Mouse (Mus musculus) layer of hippocampus, postnatal 14 days (tissue): ENCODE measurements at regions not wholly inside any gene's neighbourhood (a gene's known extent, or its start where the extent isn't known, plus 50 kb on each side); places are given as distances from the start of the nearest gene placed in this dataset.
A peak's percentile ranks its signal among the peaks of the same experiment; 100 is the strongest.

Experiments
- DNase-seq, 2 experiments: peaks; one replicate each; pipeline ENCODE4 v3.0.0; 2021 to 2022; ENCODE audit warnings: low spot score in 2 of 2, mixed read lengths in 1 of 2

DNA sequence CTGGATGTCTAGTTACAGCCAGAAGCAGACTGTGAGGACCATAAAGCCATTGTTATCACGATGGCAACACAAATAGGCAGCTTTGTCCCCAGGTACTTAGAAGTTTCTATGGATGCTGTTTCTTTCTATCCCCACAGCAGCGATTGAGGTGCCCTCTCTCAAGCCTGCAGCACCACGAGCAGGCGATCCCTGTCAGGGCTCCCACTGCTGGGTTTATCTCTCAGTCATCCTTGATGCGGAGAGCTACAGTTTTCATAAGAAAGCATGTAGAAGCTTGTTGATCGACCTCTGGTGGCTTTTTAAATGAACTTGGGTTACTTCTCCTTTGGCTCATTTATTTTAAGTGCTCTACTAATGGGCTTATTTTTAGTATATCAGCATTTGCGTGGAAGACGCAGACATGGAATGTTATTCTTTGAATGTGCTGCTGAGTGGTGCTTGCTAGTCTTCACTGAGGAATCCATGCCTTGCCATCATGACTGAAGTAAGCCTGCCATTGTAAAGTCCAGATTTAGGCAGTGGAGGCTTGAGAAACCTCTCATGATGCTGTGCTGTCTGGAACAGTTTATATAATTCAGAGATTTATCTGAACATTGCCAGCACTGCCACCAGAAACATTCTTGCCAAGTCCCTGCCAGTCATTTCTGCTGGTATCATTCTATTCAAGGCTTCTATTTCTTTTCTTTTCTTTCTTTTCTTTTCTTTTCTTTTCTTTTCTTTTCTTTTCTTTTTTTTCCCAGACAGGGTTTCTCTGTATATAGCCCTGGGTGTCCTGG, 161.0 kb downstream of the Cxcl12 start:
- no peak for DNase-seq

DNA sequence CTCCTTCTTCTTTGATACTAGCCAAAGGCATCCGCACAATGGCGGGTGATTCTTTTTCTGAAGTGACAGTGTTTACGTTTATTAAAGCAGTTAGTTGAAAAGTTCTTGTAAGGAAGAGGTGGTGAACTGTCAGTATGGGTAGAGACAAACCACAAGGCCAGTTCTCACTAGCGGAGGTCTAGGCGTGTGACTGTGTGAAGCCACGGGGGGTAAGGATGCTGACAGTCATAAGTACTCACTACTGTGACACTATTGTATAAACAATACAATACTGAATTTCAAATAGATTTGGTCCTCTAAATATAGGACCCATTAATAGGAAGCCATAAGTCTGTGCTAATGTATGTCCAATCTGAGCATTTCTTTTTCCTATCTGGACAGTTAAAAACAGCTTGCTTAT, 161.9 kb downstream of the Cxcl12 start:
- no peak for DNase-seq

DNA sequence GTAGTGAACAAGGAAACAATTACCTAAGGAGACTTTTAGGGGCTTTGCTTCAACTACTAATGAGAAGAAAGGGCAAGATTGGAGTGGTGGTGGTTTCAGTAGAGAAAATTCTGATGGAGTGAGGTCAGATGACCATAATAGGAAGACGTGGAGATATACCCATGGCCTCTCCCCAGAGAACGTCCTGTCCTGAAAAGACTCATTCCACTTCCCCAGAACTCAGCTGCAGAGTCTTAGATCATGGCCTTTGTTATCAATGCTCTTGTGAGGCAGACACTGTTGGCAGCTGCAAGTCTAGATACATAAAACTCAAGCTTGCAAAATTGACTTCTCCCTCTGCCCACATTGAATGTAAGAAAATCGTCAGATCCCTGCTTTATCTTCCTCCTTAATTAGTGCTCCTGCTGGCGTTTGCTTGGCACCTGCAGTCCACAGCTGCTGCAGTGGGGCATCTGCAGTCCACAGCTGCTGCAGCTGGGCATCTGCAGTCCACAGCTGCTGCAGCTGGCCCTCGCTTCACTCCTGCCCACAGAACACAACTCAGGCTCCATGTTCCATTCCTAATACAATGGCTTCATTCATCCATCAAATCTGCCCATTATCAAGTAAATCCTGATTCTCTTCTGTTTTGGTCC, 162.5 kb downstream of the Cxcl12 start:
- DNase-seq = no peak

DNA sequence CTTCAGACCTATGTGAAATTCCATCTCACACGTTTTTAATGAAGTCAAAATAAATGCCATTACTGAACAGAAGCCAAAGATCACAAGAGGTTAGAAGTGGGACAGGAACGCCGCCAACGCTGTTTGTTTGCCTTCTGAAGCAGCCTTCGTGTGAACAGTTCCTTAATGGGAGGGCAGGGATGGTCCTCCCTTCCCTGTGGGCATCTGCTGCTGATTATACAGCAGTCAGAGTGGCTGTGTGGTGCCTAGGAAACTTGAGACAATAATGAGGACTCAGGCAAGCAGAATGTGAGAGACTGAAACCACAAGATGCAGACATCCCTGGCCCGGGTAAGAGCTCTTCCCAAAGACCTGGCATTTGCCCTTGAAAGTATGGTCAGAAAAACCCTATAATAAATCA, 164.3 kb downstream of the Cxcl12 start:
- no peak for DNase-seq

DNA sequence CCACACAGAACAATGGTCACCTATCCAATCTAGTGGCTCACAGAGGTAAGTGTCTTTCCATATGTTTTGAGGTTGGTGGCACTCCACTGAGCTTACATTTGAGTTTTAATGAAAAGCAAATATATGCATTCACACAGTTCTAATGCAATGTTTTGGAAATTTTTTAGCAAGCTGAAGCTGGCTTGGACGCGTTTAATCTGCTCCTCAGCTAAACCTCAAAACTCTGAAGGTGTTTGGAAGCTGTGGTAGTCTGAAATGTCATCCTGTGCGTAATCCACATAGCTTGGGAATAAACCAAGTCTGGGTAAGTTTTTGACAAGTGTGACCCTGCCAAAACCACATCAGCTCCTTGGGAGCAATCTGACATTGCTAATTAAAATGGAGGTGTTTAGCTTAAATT, 173.8 kb downstream of the Cxcl12 start:
- DNase-seq = no peak

DNA sequence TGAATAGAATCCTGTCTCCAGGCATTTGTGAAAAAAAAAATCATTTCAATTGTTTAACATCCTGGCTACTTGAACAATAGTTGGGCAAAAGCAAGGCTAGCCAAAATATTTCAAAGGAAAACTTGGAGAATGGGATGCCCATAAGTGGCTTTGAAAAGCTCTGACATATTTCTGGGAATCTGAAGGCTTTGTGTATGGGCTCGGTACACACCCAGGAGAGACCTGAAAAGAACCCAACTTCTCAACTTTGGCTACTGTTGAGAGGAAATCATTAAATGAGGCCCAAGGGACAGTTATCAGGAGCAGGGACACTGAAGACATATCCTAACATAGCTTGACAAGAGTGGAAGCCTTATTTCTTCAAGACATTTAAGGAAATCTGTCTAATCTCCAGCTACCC, 179.0 kb downstream of the Cxcl12 start:
- no peak for DNase-seq

DNA sequence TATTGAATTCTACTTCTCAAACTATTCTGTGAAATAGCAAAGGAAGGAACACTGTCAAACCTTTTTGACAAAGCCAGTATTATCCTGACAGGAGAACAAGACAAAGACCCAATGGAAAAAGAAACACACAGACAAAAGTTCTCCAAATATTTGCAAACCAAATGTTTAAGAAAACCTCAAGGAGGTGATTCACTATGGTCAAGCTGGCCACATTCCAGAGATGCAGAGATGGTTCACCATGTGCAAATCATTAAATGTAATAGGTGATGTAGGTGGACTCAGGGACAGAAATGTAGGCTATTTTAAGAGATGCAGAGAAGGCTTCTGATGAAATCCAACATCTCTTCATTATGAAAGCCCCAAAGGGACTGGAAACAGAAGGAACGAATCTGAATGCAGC, 183.5 kb downstream of the Cxcl12 start:
- no peak for DNase-seq

DNA sequence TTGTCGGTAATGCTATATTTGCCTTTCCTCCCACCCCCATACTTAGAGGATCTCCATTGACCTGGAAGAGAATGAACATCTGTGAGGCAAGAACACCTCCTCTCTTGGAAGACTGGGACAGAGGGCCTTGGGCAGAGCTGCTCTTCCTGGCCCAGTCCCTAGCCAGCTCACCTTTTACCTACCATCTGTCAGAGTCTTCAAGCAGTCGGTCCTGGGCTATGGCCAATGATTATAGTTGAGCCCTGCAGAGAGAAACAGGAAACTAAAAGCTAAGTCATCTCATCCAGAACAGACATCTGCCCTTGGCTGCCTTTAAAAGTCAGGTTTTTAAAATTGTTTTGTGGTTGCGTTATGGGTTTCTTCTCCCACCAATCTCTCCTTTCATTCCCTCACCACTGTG, 184.8 kb downstream of the Cxcl12 start:
- no peak for DNase-seq

DNA sequence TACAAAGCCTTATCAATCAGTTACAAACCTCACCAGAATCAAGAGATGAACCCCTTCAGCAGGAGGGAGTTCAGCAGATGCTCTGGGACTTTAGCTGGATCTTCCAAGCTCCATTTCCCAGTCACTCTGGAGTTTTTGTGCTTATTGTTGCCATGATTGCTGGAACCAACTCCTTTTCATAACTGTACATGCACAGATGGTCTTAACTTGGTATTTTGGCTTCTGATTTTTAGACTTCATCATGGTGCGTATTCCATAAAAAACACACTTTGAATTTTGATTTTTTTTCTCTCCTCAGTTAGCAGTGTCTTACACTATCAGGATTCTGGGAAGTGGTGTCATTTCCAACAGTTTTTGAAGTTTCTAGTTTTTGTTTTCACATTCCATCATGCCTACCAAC, 187.8 kb downstream of the Cxcl12 start:
- peak; percentile 8 to 68 for DNase-seq

DNA sequence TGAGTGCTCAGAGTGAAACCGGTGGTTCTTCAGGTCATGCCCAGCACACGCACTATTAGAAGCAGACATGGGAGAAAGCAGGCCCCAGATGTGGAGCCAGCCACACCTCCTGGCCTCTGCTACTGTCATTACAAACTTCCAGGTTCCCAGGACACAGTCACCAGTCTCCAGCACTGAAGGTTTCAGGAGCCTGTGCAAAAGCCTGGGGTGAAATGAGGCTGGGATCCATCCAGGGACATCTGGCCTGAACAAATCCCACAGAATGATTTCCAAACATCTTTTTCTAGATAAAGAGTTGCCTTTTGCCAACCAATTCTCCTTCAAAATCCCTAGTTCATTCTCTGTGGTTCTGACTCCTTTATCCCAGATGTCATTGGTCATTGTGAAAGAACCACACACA, 191.1 kb downstream of the Cxcl12 start:
- DNase-seq = no peak

DNA sequence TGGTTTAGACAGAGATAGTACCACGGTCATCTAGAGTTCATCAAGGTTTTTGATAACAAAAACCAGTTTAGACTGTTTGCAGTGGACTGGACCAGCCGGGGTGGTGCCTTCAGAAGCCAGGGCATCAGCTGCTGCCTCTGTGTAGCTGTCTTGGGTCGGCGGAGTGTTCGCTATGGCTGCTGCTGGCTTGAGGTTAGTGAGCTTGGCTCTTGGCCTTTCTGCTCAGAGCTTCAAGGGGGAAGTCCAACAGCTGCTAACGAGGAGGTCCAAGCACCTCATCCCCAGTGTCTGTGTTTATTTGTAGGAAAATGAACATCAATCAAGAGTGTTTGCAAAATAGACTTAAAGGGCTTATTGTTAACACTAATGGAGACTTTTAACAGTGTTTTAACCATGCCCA, 198.2 kb downstream of the Cxcl12 start:
- no peak for DNase-seq

DNA sequence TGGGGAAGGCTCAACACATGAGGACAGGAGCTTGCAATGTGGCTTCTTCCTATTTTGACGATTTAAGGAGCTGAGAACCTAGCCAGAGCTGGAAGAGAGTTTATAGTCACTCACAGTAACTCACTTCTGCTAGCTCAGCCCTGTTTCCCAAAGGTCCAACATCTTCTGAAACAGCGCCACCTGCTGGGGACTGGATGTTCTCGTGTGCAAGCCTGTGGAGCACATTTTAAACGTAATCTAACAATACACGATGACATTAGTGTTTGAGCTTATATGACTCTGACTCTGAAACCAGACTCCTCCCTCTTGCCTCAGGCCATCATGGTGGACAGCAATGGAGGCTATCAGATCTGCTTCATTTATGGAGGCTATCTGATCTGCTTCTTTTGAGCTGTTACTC, 207.7 kb downstream of the Cxcl12 start:
- DNase-seq = no peak

DNA sequence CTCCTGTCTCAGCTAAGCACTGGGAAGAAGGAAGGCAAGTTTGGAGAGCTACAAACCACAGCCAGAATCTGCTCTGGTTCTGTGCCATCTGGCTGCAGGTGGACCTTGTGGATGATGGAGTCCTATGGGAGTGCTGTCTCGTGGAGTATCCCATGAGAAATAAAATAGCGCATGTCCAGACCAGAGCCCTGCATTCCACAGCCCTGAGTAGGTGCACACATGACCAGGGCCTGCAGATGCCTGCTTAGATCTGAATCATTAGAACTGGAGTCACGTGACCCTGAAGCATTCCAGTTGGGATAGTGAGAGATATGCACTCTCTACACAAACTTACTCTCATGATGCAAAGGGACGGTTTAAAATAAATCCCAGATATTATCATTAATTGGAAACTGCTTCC, 211.6 kb downstream of the Cxcl12 start:
- no peak for DNase-seq

DNA sequence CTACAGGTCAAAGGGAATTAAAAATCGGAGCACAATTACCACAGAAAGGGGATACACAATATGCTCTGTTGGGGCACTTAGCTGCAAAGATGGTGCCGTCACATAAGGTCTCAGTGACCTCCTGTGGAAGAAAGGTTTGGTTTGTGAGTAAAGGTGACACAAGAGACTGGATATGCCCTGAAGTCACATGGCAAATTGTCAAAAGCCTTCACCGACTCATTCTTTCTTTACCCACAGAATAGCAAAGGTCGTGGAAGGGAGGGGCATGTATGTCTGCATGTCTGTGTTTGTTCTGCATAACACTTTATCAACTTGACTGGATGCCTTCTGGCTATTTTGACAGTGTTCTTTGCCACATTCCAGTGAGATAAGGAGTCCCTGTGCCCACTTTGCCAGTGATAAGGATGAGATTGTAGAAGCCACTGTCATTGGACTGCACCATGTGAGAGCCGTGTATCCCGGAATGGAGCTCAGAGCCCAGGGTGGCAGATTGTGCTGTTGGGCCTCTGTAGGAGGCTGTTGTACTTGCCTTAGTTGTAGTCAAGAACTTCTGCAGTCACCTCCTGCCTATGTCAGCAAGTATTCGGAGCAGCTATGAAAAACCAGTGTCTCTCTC, 222.0 kb downstream of the Cxcl12 start:
- DNase-seq = no peak

DNA sequence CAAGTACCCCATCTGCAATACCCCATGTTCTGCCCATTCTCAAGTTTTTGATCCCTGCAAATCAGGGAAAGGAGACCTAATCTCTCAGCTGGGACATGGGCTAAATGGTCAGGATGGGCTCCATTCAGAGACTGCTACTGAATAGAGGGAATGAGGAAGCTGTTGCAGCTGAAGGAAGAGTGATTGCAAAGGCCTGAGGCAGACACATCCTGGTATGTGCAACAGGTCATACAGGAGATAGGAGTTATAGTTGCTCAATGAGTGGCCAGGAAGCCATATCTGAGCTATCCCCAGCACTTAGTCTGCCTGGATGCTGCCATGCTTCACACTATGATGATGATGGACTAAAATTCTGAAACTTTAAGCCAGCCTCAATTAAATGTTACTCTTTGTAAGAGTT, 225.1 kb downstream of the Cxcl12 start:
- no peak for DNase-seq

DNA sequence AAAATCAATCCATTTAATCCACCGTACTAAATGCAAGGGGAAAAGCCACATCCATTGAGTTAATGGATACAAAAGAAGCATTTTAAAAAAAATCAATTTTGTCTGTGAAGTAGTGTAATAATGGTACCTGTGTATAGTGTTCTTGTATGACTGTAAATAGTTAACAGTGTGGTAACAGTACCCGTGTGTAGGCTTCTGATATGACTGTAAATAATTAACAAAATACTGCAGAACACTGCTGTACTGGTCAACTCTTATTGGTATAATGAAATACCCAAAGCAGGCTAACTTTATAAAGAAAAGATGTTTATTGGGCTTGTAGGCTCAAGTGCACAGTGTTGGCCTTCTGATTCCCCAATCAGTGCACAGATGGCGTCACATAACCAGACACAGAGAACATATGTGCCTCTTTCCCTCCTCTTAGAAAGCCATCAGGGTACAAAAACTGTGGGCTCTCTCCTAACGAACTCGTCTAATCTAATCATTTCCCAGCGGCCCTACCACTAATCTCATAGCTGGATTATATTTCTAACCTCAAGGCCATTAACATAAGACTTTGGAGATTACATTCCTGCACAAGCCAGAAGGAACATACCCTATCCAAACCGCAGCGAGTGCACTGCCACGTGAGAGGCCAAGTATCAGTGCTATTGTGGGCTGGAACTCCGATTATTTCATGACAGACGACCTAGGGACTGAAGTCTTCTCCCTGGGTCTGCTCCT, 237.4 kb downstream of the Cxcl12 start:
- peak in 1 of 2 experiments; percentile 50 for DNase-seq

DNA sequence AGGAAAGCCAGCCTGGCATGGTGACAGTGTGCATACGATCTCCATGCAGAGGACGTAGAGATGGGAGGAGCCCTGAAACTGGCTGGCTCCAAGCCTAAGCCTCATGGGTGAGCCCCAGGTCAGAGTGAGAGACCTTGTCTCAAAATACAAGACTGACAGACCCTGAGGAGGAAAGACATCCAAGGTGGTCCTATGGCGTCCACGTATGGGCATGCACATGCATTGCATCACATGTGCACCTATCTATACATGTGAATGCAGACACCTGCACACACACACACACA, 237.9 kb downstream of the Cxcl12 start:
- DNase-seq = no peak

DNA sequence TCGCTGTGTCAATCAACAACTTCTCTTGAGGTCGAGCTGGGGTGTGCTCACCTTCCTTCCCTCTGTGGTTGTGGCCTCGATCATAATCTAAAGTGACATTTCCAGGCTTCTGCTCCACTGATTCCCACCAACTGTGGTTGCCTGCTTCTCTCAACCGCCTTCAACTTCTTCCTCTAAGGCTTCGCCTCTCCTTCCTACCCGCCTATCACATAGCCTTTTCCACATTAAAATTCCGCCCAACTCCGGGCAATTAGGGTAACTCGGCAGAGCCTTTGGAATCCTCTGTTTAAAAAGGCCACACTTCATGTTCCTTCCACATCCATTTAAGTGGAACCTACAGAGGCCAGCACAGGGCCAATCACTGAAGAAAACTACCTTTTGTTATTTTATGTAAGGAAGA, 238.4 kb downstream of the Cxcl12 start:
- no peak for DNase-seq

DNA sequence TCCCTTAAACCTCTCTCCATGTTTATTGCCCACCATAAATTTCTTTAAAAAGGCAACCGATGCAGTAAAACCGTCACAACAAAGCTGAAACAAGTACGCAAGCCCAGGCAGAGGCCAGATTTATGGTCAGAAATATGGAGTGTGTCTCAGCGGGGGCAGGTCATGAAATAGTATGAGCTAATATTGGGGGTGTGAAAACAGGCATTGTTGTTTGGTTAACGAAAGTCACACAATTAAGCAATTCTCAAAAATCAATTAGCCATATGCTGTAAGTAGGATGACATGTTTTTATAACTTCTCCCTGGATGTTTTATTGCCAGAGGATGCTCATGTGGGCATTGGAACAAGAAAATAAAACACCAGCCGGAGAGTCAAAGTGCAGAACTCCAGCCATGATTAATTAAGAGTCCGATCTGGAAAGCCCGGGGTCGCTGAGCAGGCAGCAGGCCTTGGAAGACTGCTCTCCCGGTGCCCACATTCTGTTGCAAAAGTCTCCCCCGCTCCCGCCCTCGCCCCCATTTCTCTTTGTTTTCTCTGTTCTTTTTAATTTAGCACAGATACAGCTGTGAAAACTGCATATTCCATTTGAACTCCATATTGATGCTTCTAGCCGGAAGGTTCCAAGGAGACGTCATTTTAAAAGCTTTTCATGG, 239.0 kb downstream of the Cxcl12 start:
- DNase-seq = no peak

DNA sequence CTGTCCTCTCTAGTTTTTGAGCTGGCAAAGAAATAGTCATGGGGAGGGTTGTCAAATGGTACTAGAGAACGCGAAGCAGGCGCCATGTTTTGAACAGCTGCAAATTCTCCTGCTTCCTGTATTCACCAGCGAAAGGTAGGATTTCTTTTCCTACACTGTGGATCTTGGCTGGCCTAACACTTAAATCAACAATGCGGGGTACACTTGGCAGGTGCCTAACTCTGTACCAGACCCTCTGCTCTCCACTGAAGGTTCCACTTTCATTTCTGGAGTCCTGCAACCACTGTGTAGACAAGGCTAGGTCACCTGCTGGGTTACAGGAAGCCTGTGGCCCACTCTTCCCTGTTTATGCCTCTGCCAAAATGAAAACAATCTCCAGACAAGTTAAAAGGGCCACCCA, 239.6 kb downstream of the Cxcl12 start:
- no peak for DNase-seq

DNA sequence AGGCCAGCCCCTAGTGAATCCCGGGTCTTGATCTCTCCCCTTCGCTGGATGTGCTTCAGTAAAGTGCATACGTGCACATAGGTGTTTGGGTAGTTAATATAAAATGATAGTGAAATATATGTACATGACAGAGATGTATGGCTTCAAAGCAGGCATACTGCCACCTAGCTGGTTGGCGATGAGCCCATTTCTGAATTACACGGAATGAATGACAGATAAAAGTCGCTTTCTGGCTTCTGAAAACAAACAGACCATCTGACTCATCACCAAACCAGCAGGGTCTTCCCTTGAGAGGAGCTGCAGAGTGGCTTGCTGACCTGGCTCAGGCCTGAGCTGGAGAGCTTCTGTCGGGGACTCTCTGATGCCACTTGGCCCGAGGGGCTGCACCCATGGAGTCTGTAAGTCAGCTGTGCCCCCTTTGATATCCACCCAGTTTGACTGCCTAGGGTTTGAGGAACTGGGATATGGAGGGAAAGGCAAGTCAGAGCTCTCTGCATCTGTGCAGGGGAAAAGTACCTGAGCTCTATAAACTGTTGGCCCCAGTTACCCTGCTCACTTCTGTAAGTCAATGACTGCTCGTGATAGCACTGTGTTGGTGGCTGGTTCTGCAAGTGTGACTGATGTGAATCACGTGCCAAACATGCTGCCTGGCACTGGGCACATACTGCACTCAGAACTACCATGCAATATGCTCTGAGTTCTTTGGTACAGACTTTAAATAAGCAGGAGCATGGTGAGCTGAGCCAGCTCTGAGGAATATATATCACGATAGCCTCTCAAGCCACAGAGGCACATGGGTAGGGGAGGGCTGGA, 240.8 kb downstream of the Cxcl12 start:
- no peak for DNase-seq
